Mouse (Mus musculus): ENCODE data around the gene Rhox12.

- no peak for TF ChIP-seq CTCF (conservative IDR thresholded peaks at IDR 0.05 in 1 of 2, IDR thresholded peaks at IDR 0.05 in 1 of 2; ENCODE audit: low read depth in 2 of 2, low read length in 2 of 2)
- no peak for TF ChIP-seq POLR2A (IDR thresholded peaks at IDR 0.05; ENCODE audit: low read depth, low read length)
- no peak for TF ChIP-seq NRF1 (IDR thresholded peaks at IDR 0.05; ENCODE audit: low read depth, low read length)
- TF ChIP-seq CHD2 (IDR thresholded peaks at IDR 0.05; ENCODE audit: low read length) = no peak
- no peak for TF ChIP-seq ZNF384 (IDR thresholded peaks at IDR 0.05; ENCODE audit: low read depth, low read length)
- TF ChIP-seq TCF12 (IDR thresholded peaks at IDR 0.05; ENCODE audit: low read depth, low read length) = no peak
These were observed 44.5 kb downstream of the Rhox12 start, which contains the start of gene Rhox10 for GRCm38 (mm10) chrX:38066175-38066574.

All from CH12.LX (cell line).